Mouse (Mus musculus) mature B cell (primary cell): Measurements from ENCODE around the gene Dnajc12.
"Not testable (repeated sequence)": the region's sequence is repeated elsewhere in the genome, so short reads cannot be mapped to it uniquely, and the experiment has no call there.

ENCODE experiments used
- in situ Hi-C: fragments of 300-500 bp; cut with MboI; formaldehyde crosslinking; loops from 2 replicates; pipeline ENCODE4 v1.14.3; 2019

The Dnajc12 gene

GRCm38 (mm10) chr10:63382372-63383279 is at the start of gene Dnajc12:
TSS of gene Dnajc12 (plus strand) at chr10:63382443.
- in situ Hi-C loops: loop anchor here (10.0 kb wide), 1 partner anchor 228 kb away; no protein-coding TSS in a partner anchor

DNA sequence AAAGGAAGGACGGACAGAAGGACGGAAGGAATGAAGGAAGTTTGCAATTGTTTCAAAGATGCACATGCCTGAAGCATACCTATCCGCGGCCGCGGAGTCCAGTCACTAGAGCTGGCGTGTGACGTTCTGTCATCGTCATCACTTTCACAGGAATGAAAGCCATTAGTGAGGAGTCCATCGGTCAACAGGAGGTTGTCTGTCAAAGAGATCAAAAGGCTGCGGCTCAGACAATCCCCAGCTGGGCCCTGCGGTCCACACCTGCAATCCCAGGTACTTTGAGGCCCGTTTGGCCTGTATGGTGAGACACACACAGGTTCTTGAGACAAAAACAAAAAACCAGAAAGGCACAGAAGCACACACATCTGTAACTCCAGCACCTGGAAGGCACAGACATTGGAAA is 45.3 kb upstream of the Dnajc12 start:
- in situ Hi-C loops: no loop called here

DNA sequence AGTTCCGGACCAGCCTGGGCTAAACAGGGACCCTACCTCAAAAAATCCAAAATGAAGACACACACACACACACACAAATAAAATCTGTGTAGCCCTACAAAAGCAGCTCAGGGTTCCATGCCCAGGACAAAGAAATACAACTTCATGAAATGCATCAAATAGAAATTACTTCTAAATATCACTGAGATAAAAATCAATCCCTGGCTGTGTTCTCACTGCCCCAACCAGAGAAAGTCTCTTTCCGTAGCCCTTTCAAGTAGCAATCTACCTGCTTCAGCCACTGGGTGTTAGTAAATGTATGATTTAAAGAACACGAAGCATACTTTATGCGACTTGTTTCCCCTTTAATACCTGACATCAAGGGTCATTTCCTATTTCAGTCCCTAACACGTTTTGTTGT is 44.9 kb upstream of the Dnajc12 start:
- in situ Hi-C loops: no loop called here

- in situ Hi-C loops: no loop called here
Observed at GRCm38 (mm10) chr10:63337951-63338836, 44.0 kb upstream of the Dnajc12 start.

DNA sequence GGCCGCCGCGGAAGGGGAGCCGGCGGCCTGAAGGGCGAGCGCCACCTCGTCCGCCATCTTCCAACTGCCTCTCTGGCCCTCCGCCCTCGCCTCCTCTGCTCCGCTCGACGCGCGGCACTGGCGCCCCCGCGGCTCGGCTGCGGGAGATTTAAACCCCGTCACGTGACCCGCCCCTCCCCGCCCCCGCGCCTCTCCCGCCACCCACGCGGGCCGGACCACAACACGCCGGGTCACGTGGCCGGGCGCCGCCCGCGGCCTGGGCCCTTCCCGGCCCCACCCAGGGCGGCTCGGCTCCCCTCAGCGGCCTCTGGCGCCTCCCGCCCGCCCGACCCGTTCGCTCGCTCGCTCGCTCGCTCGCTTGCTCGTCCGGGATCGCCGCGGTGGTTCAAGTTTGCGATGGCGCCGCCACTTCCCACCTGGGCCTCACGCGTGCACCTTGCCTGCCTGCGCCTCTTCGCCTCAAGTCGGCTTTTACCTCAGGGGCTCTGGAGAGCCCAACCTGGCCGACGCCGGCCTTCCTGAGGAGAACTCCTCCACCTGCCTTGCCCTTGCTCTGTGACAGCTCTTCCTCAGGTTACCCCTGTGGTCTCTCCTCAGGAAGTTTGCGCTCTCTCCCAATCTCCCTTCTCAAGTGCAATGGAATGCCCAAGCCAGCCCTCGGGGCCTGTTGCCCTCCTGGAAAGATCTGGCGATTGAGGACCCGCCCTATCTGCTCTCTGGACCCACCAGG is 43.2 kb upstream of the Dnajc12 start:
- in situ Hi-C loops: no loop called here

- in situ Hi-C loops: no loop called here
Observed at GRCm38 (mm10) chr10:63341351-63341750, 40.9 kb upstream of the Dnajc12 start.

DNA sequence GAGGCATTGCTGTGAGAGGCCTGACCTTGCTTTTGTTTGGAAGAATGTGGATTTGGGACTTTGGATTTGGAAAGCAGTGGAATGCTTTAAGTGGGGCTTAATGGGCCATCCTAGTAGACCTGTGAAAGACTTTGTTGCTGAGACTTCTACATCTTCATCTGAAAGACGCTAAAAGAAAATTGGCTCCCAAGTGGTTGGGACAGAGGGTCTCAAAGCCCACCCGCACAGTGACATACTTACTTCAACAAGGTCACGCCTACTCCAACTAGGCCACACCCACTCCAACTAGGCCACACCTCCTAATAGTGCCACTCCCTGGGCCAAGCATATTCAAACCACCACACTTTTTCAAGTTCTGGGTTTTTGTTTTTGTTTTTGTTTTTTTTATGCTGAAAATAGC is 37.5 kb upstream of the Dnajc12 start:
- in situ Hi-C loops: no loop called here

DNA sequence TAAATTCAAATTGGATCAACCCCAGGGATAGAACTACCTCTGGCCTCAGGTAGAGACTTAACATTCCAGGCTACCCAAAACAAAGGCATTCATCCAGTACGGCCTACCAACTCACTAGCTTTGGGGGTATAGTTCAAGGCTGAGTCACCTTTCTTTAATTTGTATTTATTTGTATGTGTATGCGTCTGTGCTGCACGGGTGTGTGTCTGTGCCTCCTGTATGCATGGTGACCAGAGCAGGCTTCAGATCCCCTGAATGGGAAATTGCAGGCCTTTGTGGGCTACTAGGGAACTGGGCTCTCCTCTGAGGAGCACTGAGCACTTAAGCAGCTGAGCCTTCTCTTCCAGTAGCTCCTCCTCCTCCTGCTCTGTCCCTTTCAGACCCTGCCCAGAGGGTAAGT is 34.0 kb upstream of the Dnajc12 start:
- in situ Hi-C loops: no loop called here

DNA sequence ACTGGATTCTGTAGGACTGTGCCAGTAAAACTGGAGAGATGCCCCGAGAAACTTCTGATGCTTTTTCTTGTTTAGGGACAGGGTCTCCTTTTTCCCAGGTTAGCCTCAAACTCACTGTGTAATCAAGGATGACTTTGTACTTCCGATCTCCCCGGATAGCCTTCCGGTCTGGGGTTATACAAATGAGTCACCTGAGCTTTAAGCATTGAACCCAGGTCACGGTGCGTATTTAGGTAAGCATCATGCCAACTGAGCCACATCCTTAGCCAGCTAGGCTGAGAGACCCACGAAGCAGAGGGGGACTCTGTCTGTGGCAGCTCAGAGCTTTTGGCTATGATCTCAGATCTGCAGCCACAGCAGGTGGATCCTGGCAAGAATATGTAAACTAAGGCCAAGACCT is 31.6 kb upstream of the Dnajc12 start:
- in situ Hi-C loops: no loop called here

- in situ Hi-C loops: not testable (repeated sequence)
Observed at GRCm38 (mm10) chr10:63351099-63351498, 31.1 kb upstream of the Dnajc12 start.

- in situ Hi-C loops: no loop called here
Observed at GRCm38 (mm10) chr10:63352111-63352510, 30.1 kb upstream of the Dnajc12 start.

GRCm38 (mm10) chr10:63360502-63360901 is 21.7 kb upstream of the Dnajc12 start:
- in situ Hi-C loops: no loop called here

DNA sequence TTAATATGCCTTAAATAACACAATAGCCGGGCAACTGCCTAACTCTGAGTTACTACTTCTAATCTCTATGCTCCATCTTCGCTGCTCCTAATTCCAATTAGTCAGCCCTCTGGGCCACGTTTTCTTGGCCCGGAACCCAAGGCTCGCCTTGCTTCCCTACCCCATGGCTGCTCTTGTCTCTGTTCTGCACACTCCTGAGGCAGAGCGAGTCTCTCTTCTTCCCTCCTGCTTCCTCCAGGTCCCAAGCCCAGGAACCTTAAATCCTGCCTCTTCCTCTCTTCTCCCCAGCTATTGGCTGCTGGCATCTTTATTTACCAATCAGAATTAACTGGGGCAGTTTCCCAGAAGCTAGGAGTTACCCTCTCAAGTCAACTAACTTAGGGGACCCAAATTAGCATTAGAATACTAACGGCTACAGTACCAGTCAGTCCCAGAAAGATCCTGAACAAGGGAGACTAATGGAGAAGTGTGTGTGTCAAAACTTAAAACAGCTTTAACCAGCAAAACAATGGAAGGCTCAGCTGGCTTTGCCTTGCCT is 16.3 kb upstream of the Dnajc12 start:
- in situ Hi-C loops: no loop called here

DNA sequence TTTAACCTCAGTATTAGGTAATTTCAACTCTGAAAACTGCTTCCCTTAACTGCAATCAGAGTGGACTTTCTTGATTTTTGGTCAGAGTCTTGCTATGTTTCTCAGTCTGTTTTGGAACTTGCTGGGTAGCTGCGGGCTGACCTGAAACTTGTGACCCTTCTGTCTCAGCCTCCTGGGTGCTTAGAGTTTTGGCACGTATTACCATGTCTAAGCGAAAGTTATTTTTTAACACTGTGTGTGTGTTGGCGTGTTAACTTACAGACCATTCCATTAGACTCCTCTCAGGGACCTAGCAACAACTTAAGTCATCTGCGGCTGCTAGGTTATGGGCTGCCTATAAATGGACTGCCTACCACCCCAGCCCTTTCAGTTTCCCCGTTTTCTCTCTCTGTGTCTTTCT is 14.9 kb upstream of the Dnajc12 start:
- in situ Hi-C loops: no loop called here

- in situ Hi-C loops: no loop called here
Observed at GRCm38 (mm10) chr10:63368041-63368440, 14.2 kb upstream of the Dnajc12 start.

DNA sequence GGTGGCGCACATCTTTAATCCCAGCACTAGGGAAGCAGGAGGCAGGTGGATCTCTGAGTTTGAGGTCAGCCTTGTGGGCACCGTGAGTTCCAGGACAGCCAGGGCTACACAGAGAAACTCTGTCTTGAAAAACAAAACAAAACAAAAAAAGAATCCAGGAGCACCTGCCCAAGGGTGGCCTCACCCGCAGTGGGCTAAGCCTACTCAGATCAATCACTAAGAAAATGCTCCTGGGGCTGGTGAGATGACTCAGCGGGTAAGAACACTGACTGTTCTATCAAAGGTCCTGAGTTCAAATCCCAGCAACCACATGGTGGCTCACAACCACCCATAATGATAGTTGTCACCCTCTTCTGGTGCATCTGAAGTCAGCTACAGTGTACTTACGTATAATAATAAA is 5.9 kb upstream of the Dnajc12 start:
- in situ Hi-C loops: no loop called here

DNA sequence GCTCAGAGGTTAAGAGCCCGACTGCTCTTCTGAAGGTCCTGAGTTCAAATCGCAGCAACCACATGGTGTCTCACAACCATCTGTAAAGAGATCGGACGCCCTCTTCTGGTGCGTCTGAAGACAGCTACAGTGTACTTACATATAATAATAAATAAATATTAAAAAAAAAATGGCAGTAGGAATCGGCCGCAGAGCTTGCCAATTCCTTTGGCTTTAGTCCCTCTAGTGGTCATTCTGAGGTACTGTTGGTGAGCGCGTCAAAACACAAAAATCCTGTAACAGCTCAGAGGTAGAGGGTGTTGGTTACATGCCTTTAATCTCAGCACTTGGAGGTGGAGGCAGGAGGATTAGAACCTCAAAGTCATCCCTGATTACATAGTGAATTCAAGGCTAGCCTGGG is 4.8 kb upstream of the Dnajc12 start:
- in situ Hi-C loops: no loop called here

DNA sequence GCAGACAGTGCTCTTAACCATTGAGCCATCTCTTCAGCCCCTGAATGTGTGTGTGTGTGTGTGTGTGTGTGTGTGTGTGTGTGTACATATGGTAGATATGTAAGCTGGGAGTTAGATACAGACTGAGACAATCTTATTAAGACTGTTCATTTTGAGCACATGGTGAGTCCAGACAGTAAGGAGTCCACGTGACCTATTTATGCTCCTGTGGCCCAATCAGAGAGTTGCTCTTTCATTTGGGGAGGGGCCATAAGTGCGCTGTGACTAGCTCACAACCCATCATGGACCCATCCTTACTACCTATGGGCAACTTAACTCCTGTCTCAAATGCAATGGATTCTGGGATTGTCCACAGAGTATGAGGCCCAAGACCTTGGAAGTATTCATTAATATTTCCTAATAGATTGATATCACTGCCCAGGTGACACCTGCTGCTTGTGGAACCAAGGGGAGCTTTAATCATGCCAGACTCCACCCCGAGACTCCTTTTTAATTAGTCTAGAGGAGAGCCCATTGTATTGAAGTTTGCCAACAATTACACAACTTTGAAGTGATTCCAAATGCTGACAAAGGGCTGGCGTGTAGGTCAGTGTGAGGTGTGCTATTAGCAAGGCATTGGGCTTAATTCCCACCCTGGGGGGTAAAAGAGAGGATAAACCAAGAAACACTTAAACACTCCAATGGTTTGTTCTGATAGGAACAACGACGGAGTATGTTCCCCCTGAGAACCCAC is 3.1 kb upstream of the Dnajc12 start:
- in situ Hi-C loops: no loop called here

DNA sequence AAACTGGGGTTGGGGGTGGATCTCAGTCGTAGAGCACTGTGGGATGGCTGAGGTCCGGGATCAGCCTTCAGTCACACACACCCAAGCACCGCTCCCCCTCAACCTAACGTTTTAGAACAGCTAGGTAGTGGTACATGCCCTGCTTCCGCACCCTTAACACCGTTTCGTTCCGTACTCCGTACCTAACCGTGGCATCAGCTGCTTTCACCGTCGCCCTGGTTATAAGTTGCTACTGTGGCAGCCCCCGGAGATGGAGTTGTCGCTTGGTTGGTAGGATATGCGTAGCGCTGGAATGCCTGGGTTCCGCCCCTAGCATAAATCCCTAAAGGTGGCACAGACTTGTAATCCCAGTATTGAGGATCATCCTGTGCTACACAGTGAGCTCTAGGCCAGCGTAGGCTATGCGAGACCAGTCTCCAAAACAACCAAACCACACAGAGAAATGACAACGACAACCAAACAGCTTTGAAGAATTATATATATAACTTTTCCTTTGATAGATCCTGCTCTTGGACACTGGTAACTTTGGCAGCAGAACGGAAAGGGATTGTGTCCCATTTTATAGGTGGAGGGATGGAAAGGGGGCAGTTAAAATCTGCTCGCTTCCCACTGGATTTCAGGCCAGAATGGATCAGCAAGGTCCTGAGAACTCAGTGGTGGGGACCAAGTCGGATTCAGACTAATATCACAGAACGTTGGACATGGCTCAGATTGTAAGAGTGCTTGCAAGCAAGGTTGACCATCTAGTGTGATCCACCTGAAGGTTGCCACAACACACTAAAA is 554 bp upstream of the Dnajc12 start, which contains the start of gene Sirt1:
Sirt1 (minus strand) TSS at position 207 of the 783 bp plus-strand sequence.
- in situ Hi-C loops: loop anchor here (10.0 kb wide), 1 partner anchor 227 kb away; no protein-coding TSS in a partner anchor

GRCm38 (mm10) chr10:63385897-63386296 is 3.7 kb downstream of the Dnajc12 start:
- in situ Hi-C loops: loop anchor here (10.0 kb wide), 1 partner anchor 231 kb away; no protein-coding TSS in a partner anchor
